Mouse (Mus musculus): ENCODE measurements around the gene Kri1.

GRCm38 (mm10) chr9:21274336-21274735, 13.4 kb downstream of the Kri1 start:
- no peak for TF ChIP-seq CTCF (IDR thresholded peaks at IDR 0.05; ENCODE audit: extremely low read depth, insufficient read length, insufficient replicate concordance, low read depth, low read length)
- no peak for TF ChIP-seq POLR2A (IDR thresholded peaks at IDR 0.05; ENCODE audit: low read depth, low read length)

Measured in small intestine, adult 2 months (tissue).